Mouse (Mus musculus): ENCODE data around the gene Cenpb.
"Not testable (repeated sequence)": the region's sequence is repeated elsewhere in the genome, so short reads cannot be mapped to it uniquely, and the experiment has no call there.

Cenpb gene

GRCm38 (mm10) chr2:131179990-131180587 is at the start of gene Cenpb:
Cenpb (minus strand) TSS chr2:131180067.
- peak; percentile 80 to 84 for DNase-seq (ENCODE audit: low spot score in 2 of 2)

- no peak for DNase-seq (ENCODE audit: low spot score in 2 of 2)
Observed at GRCm38 (mm10) chr2:131227243-131227642, 47.4 kb upstream of the Cenpb start.

DNA sequence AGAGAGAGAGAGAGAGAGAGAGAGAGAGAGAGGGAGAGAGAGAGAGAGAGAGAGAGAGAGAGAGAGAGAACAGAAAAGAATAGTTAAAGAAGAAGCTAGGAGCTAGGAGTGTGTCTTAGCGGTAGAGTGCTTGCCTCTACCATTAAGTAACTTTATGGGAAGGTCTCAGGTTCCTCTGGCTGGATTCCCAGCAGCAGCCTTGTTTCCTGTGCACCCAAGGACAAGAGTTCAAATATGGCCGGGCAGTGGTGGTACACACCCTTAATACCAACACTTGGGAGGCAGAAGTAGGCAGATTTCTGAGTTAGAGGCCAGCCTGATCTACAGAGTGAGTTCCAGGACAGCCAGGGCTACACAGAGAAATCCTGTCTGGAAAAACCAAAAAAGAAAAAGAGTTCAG is 46.8 kb upstream of the Cenpb start:
- DNase-seq (ENCODE audit: low spot score in 2 of 2): not testable (repeated sequence)

DNA sequence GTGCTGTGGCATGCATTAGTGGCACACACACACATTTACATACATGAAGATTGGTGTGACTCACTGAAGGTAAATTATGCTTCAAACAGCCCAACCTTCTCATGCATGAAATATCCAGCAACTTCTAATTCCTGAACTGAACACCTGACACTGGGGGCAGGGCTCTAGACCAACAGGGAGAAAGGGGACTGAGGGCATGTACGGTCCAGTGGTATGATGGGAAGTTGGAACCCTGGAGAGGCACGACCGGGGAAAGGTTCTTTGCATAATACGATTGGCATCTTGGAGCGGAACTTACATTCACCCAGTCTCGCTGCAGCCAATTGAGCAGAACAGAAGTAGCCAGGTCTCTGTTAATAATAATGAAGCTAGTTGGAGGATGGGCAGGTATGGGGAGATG is 45.3 kb upstream of the Cenpb start:
- DNase-seq (ENCODE audit: low spot score in 2 of 2): no peak

GRCm38 (mm10) chr2:131223569-131223968 is 43.7 kb upstream of the Cenpb start:
- no peak for DNase-seq (ENCODE audit: low spot score in 2 of 2)

GRCm38 (mm10) chr2:131222562-131222961 is 42.7 kb upstream of the Cenpb start:
- no peak for DNase-seq (ENCODE audit: low spot score in 2 of 2)

GRCm38 (mm10) chr2:131221853-131222515 is 42.1 kb upstream of the Cenpb start:
- DNase-seq (ENCODE audit: low spot score in 2 of 2): no peak

GRCm38 (mm10) chr2:131220030-131220429 is 40.2 kb upstream of the Cenpb start:
- DNase-seq (ENCODE audit: low spot score in 2 of 2): no peak

DNA sequence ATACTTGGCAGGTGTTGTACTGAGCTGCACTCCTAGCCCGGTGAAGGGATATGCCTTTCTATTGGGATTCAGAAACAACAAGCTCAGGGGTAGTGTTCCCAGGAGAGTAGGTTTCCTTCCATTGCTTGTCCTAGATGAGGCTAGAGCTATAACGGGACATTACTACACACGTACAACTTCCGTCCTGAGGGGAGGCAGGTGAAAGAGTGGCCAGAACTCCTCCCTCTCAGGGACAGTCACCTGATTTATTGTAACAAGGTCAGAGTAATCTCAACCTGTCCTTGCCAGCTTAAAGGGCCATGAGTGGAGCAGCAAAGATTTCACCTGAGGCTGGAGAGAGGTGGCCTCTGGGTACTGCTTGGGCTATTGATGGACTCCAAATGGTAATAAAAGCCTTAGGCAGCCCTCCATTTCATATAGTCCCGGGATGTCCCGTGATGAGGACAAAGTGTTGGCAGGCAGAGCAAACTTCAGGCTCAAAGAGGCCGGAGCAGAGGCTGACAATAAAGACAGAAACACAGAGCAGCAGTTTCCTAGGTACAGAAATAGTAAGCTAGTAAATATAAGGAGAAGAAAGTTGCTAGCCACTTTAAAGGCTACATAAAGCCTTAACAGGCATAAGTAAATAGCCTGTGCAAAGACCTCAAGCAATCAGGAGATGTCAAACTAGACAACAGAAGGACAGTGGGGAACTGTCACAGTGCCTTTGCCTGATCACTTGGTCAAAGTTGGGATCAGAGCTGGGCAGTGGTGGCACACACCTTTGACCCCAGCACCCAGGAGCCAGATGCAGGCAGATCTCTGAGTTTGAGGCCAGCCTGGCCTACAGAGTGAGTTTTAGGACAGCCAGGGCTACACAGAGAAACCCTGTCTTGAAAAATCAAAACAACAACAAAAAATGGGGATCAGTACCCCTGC is 36.3 kb upstream of the Cenpb start:
- no peak for DNase-seq (ENCODE audit: low spot score in 2 of 2)

DNA sequence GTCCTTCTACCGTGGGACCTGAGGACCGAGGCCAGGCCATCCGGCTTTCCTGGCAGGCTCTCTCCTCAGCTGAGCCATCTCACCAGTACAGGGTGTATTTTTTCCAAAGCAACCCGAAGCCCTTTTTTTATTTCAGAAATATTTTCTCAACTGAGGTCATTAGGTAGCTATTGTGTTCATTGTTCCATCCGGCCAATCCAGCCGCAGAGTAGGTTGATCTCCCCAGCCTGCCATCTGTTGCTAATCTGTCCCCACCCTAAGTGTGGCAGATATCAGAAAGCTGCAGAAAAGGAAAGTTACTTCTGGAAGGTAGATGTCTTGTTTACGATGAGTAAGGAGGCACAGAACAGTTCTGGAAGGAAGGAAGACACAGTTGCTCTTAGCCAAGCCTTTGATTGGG is 33.9 kb upstream of the Cenpb start:
- DNase-seq (ENCODE audit: low spot score in 2 of 2): no peak

DNA sequence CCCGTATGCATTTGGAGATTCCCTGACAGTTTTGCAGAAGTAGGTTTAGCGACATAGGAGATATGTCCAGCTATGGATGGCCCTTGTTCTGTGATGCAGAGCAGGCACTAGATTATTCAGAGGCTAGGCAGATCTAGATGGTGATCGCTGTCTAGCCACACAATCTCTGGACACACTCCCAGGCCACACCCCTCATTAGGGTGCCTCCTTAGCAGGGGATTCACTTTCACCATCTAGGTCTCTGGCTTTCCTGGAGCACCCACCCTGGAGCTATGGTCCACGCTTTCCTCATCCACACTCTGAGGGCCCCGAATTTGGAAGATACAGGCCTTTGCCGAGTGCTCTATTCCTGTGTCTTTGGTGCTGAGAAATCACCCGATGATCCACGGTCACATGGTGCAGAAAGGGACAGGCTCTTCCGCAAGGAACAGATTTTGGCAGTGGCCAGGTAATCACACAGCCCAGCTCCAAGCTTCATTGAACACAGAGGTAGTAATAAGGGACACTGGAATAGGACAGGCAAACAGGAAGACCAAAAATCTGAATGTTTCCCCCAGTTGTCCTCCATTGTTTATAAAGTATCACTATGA is 31.3 kb upstream of the Cenpb start:
- peak; percentile 18 to 29 for DNase-seq (ENCODE audit: low spot score in 2 of 2)

DNA sequence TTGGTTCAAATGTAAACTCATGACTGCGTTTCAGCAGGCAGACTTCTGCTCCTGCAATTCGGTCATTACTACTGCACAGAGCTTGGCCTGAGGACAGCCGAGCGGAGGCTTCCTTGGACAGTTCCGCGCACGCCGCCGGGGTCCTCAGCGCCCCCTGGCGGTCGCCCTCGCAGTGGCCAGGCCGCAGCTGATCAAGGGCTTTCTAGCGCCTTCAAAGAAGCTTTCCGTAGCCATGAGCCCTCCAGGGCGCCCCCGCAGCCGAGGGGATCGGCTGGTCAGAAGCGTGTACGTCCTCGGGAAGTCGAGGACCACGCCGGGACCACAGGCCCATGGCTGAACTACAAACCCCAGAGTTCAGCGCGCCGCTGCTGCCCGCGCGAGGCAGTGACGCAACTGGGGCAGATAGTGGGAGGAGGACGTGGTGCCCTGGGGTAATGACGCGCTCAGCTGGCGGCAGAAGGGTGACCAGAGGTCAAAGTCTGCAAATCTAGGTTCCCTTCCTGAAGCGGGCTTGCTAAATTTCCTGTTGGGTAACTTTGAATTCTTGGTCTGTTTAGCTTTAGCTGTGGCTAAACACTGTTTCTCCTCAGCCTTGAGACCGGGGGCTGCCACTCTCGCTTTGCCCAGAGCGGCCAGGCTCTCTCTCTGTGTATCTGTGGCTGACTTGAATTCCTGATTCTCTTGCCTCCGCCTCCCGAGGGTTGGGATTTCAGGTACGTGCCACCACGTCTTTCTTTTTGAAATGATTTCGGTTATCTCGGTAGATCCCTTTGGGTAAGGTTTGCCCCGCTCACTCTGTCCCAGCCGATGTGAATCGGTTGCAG is 30.3 kb upstream of the Cenpb start:
- DNase-seq (ENCODE audit: low spot score in 2 of 2): peak; percentile 96 to 97

DNA sequence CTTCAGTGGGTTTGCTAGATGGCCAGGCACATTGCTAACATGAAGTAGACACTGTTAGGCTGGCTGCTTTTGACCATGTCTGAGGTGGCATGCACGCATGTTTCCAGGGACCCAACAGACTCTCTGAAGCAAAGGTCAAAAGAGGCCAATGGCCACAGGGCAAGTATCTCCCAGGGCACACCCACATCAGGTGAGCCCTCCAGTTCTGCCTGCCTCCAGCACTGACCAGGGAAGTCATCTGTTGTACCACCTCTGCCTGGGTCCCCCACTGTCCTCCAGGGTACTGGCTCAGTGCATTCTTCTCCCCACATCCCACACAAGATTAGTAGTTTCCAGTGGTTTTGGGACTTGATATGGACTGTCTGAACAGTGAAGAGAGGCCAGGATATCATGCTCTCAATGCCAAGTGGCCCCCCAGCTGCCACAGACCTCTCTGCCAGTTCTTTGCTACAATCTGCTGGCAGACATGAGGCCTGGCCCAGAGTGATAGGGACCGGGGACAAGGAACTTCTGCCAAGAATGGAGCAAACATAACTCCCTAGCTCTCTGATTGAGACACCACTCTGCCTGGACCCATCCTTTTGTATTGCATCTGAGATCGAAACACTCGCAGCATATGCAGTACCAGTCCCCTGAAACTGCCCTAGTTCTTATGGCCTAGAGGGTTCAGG is 29.4 kb upstream of the Cenpb start:
- DNase-seq (ENCODE audit: low spot score in 2 of 2): no peak

- DNase-seq (ENCODE audit: low spot score in 2 of 2): no peak
Observed at GRCm38 (mm10) chr2:131208356-131208755, 28.5 kb upstream of the Cenpb start.

DNA sequence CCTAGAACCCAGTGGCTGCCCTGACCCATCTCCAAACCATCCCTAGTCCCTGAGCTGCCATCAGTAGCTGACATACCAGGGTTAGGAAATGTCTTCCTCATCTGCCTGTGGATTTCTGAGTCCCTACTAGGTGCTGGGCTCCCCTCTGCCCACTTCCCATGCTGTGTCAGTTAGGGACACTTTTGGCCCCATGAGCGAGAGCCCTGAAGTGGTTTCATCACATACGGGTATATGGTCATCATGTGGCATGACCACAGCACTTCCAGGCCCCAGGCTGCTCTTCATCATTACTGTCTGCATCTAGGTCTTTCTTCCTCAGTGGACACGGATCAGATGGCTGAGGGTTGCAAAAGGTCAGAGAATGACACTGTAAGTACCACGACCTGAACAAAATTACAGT is 26.9 kb upstream of the Cenpb start, which contains the start of gene Ap5s1:
TSS of gene Ap5s1 (plus strand) at position 301 of the 400 bp plus-strand sequence.
- DNase-seq (ENCODE audit: low spot score in 2 of 2): no peak

GRCm38 (mm10) chr2:131205521-131206182 is 25.8 kb upstream of the Cenpb start:
- no peak for DNase-seq (ENCODE audit: low spot score in 2 of 2)

DNA sequence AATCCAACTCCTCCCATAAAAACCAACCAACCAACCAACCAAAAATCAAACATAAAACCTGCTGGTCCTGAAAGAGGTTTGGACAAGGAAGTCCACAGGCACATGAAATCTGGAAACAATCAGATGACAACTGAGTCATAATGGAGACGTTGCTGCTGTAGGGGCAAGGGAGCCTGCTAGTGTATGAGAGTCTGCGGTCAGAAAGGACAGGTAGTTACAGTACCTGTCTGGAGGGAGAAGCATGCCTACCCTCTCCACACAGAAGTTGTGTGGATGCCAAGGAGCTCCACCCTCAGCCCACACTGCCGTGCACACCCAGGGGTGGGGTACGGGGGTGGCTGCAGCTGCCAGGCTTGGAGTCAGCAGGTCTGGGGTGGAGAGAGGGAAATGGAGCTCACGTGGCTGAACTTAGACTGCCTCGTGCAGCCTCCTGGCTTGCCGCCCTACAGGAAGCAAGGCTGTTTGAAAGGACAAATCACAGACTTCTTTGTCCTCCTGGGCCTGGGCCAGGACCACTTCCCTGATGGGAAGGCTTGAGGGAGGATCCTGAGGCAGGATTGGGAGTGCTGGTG is 24.6 kb upstream of the Cenpb start:
- peak; percentile 77 to 90 for DNase-seq (ENCODE audit: low spot score in 2 of 2)

GRCm38 (mm10) chr2:131203816-131204409 is 24.0 kb upstream of the Cenpb start:
- DNase-seq (ENCODE audit: low spot score in 2 of 2): no peak

DNA sequence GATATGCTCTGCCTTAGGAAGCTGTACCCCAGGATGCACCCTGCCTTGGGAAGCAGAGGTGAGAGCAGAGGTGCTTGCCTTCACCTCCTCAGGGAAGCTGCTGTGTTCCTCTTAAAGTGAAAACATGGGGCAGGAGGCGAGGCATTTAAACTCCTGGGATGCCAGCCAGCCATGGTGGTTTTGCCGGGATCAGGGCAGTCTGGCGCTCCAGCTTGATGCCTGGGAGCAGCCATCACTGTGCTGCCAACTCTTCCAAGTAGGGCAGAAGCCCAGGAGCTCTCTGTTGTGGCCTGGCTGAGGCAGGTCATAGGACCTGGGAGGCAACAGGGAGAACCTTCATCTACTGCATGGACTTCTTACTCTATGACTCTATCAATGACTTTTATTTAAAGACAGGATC is 21.4 kb upstream of the Cenpb start:
- DNase-seq (ENCODE audit: low spot score in 2 of 2): no peak

Data from frontal cortex, postnatal 36 days (tissue).